Mouse (Mus musculus) neural tube, embryonic 12.5 days (tissue): Measurements from ENCODE around the gene Eif2b5. TPM values are rescaled to one million over a fixed set of nuclear protein-coding genes. Genes with fewer than 3 reads are reported as not detected.

Experiments used
- ATAC-seq: fragments of 200-750 bp; cut with Nextera tagmentation; 2 replicates; pipeline ENCODE4 v1.8.0; 2017; ENCODE audit warnings: low read depth, mild to moderate bottlenecking, moderate TSS enrichment, moderate library complexity; ENCODE audit not compliant: low FRiP score
- H3K27ac ChIP-seq: fragments of 300-500 bp; sonication (generic); 2 replicates; pipeline ENCODE4 v1.5.1; 2016
- H3K27me3 ChIP-seq: fragments of 300-500 bp; sonication (generic); replicated peaks from 2 replicates; pipeline ENCODE4 v1.6.1; 2016; ENCODE audit warnings: mild to moderate bottlenecking
- H3K36me3 ChIP-seq: fragments of 300-500 bp; sonication (generic); 2 replicates; pipeline ENCODE4 v1.6.1; 2016; ENCODE audit warnings: mild to moderate bottlenecking
- H3K4me1 ChIP-seq: fragments of 300-500 bp; sonication (generic); 2 replicates; pipeline ENCODE4 v1.6.1; 2016
- H3K4me2 ChIP-seq: fragments of 300-500 bp; sonication (generic); replicated peaks from 2 replicates; pipeline ENCODE4 v1.6.1; 2016; ENCODE audit warnings: mild to moderate bottlenecking
- H3K4me3 ChIP-seq: fragments of 300-500 bp; sonication (generic); 2 replicates; pipeline ENCODE4 v1.5.1; 2016
- H3K9ac ChIP-seq: fragments of 300-500 bp; sonication (generic); 2 replicates; pipeline ENCODE4 v1.6.1; 2016; ENCODE audit warnings: mild to moderate bottlenecking
- H3K9me3 ChIP-seq: fragments of 300-500 bp; sonication (generic); 2 replicates; pipeline ENCODE4 v1.6.1; 2016; ENCODE audit warnings: mild to moderate bottlenecking
- WGBS: fragments of 180-500 bp; shearing (Covaris S2); methylation state at CpG from one replicate; pipeline ENCODE4 v1.1.7; 2016; 5-methylcytosine and 5-hydroxymethylcytosine counted together
- polyA plus RNA-seq: library from polyadenylated mRNA; unstranded; fragments of >200 nt; fragmentation: Nextera tagmentation; extraction: Ambion mirVana; gene quantifications from 2 replicates; pipeline ENCODE4 v1.2.1, GENCODE M21; 2016

Gene Eif2b5
- polyA plus RNA-seq, 1 experiment from 2014 or later, result 121 TPM

- Histone ChIP-seq H3K9ac (no peak overlapping the region), H3K36me3 (peaks cover 86% of the 10 kb centered on the region), H3K27ac (no peak overlapping the region), H3K4me2 (no peak overlapping the region), H3K4me3 (no peak overlapping the region), H3K9me3 (no peaks in the 10 kb centered on the region), H3K4me1 (peaks cover 9% of the 10 kb centered on the region), H3K27me3 (no peaks in the 10 kb centered on the region)
- ATAC-seq, result no peak
- WGBS, result 84% methylated on average over 10 of the region's 10 CpGs
Measured at GRCm38 (mm10) chr16:20523886-20524285, 25.3 kb downstream of the Eif2b5 start.

GRCm38 (mm10) chr16:20528779-20529178, 30.2 kb downstream of the Eif2b5 start:
- Histone ChIP-seq H3K9ac (no peak overlapping the region), H3K4me1 (no peaks in the 10 kb centered on the region), H3K9me3 (no peaks in the 10 kb centered on the region), H3K27me3 (no peaks in the 10 kb centered on the region), H3K4me3 (no peak overlapping the region), H3K4me2 (no peak overlapping the region), H3K36me3 (peaks cover 96% of the 10 kb centered on the region), H3K27ac (no peak overlapping the region)
- WGBS, result 91% methylated on average over 5 of the region's 5 CpGs
- ATAC-seq, result no peak

- Histone ChIP-seq H3K27ac (no peak overlapping the region), H3K4me3 (no peak overlapping the region), H3K36me3 (peaks cover 90% of the 10 kb centered on the region), H3K4me2 (no peak overlapping the region), H3K9me3 (no peaks in the 10 kb centered on the region), H3K9ac (no peak overlapping the region), H3K27me3 (no peaks in the 10 kb centered on the region), H3K4me1 (no peaks in the 10 kb centered on the region)
- ATAC-seq, result no peak
- 86% methylated on average over 1 of the region's 1 CpGs for WGBS
Measured at GRCm38 (mm10) chr16:20529375-20529774, 30.8 kb downstream of the Eif2b5 start.

- no peak overlapping the region for H3K9ac ChIP-seq
- no peak overlapping the region for H3K27ac ChIP-seq
- H3K36me3 ChIP-seq, result peaks cover 77% of the 10 kb centered on the region
- ATAC-seq, result no peak
- H3K4me2 ChIP-seq, result no peak overlapping the region
- 96% methylated on average over 20 of the region's 20 CpGs for WGBS
- H3K4me3 ChIP-seq, result no peak overlapping the region
- H3K4me1 ChIP-seq, result 0 out of 2 replicates have a peak, but pooled peaks cover 2% of the 10 kb centered on the region
- no peaks in the 10 kb centered on the region for H3K9me3 ChIP-seq
- H3K27me3 ChIP-seq, result no peaks in the 10 kb centered on the region
Measured at GRCm38 (mm10) chr16:20530941-20531340, 32.3 kb downstream of the Eif2b5 start.

DNA sequence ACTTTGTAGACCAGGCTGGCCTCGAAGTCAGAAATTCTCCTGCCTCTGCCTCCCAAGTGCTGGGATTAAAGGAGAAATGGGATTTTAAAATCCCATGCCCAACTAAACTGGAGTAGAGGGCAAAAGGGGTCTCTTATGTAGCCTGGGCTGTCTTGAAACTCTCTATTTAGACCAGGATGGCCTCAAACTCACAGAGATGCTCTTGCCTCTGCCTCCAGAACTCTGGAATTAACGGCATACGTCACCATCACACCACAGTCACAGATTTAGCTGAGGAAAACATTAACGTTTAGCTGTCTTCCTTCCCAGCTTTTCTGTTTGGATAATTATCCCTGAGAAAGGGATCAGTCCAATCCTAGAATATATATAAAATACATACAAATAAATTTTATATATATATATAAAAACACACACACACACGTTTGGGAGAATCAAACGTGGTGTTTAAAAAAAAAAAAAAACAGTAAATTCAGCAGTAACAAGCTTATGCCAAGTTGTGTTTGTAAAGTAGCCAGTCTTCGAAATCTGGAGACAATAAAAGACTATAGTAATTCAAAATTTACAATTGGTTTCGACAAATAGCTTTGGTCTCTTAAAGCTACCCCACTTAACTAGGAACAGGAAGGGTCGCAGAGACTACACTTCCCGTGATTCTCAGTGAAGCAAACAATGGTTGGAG, 36.1 kb downstream of the Eif2b5 start:
- Histone ChIP-seq H3K9ac (no peak overlapping the region), H3K36me3 (peaks cover 59% of the 10 kb centered on the region), H3K4me1 (peaks cover 28% of the 10 kb centered on the region), H3K27me3 (no peaks in the 10 kb centered on the region), H3K4me2 (0 out of 2 replicates have a peak overlapping the region, but pooled peaks have one; percentile 66), H3K9me3 (no peaks in the 10 kb centered on the region), H3K4me3 (peak overlapping the region; percentile 89; the same call in 1 of the 2 replicates), H3K27ac (no peak overlapping the region)
- 51% methylated on average over 10 of the region's 10 CpGs for WGBS
- no peak for ATAC-seq

DNA sequence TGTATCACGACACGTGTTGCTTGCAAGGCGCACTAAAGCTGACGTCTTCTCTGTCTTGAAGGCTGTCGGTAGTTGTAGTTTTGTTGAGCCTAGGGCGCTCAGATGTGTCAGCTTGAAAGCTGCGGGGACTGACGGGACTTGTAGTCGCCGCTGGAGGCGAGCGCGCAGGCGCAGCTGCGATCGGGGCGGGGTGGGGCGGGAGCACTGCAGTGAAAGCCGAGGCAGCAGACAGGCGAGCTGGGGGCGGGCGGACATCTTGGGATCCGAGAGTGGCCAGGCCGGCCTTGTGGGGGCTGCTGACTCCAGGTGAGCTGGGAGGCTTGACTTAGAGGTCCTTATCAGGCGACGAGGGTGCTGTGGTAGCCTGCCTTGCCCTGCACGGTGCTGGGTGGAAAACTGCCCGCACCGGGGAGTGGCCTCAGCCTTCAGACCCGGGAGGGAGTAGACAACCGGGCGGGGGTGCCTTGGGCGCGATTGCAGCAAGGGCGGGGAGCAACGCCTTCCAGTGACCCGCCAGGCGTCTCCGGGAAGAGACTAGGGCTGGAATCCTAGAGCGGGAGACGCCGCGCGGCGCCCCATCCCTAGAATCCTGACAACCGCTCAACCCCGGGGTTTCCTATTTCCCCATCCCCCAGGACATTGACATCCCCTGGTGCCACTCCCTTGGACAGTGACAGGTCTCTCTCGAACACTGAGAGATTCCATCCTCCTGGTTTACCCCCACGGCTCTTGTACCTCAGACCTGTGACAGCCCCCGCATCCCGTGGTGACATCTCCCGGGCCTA, 36.9 kb downstream of the Eif2b5 start, which contains the start of gene Ap2m1:
Ap2m1 (plus strand) TSS at position 183 of the 785 bp plus-strand sequence.
- Histone ChIP-seq H3K27me3 (no peaks in the 10 kb centered on the region), H3K27ac (peak within 1 kb of the TSS; percentile 74), H3K36me3 (peaks cover 59% of the 10 kb centered on the region), H3K4me3 (peak within 1 kb of the TSS; percentile 89), H3K9me3 (no peaks in the 10 kb centered on the region), H3K4me1 (peaks cover 28% of the 10 kb centered on the region), H3K9ac (peak within 1 kb of the TSS; percentile 93), H3K4me2 (peak within 1 kb of the TSS; percentile 66)
- WGBS, result under 1% methylated on average over 52 of the region's 52 CpGs
- peak; percentile 97 for ATAC-seq

GRCm38 (mm10) chr16:20536081-20536665, 37.6 kb downstream of the Eif2b5 start:
- Histone ChIP-seq H3K27ac (no peak overlapping the region), H3K36me3 (peaks cover 59% of the 10 kb centered on the region)
- WGBS, result 39% methylated on average over 9 of the region's 9 CpGs

GRCm38 (mm10) chr16:20537071-20537471, 38.5 kb downstream of the Eif2b5 start:
- Histone ChIP-seq H3K9me3 (no peaks in the 10 kb centered on the region), H3K4me1 (peaks cover 28% of the 10 kb centered on the region), H3K27me3 (no peaks in the 10 kb centered on the region), H3K4me2 (peak overlapping the region; percentile 66), H3K36me3 (peaks cover 59% of the 10 kb centered on the region), H3K9ac (peak overlapping the region; percentile 46), H3K4me3 (peak overlapping the region; percentile 89), H3K27ac (no peak overlapping the region)
- ATAC-seq, result no peak
- WGBS, result 38% methylated on average over 5 of the region's 5 CpGs

More at GRCm38 (mm10) chr16:20536081-20536665, 37.6 kb downstream of the Eif2b5 start:
- no peak for ATAC-seq
- H3K4me3 ChIP-seq, result peak overlapping the region; percentile 89
- H3K9ac ChIP-seq, result peak overlapping the region; percentile 93
- H3K4me1 ChIP-seq, result peaks cover 28% of the 10 kb centered on the region
- peak overlapping the region; percentile 66 for H3K4me2 ChIP-seq
- H3K9me3 ChIP-seq, result no peaks in the 10 kb centered on the region
- H3K27me3 ChIP-seq, result no peaks in the 10 kb centered on the region

DNA sequence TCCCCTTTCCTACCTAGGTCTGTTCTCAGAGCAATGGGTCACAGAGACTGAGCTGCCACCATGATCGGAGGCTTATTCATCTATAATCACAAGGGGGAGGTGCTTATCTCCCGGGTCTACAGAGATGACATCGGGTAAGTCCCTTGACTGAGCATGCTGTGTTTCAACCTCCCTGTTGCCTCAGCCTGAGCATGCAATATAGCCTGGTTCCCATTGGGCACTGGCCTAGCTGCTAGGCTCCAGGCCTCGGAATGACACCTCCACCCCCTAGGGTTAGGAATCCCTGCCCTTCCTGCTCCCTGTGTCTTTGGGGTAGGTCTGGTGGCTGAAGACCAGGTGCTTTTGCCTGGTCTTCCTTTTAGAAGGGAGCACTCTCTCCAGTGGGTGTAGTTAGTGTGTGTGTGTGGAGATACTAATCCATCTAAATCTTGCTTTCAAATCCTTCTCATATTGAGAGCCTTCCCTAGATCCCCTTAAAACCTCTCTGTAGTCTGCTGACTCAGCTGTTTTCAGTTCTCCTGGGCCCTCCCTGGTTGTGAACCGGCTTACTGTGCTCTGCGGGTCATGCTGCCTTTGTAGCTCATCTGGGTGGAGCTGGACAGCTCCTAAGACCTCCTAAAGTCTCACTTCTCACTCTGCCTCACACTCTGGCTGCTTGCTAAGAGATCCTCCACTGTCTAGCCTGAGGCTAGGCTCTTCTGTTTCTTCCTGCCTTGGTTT, 39.1 kb downstream of the Eif2b5 start:
- Histone ChIP-seq H3K4me1 (peaks cover 28% of the 10 kb centered on the region), H3K4me2 (peak overlapping the region; percentile 66), H3K4me3 (no peak overlapping the region), H3K27me3 (no peaks in the 10 kb centered on the region), H3K9ac (peak overlapping the region; percentile 46; the same call in 1 of the 2 replicates), H3K9me3 (no peaks in the 10 kb centered on the region), H3K36me3 (peaks cover 60% of the 10 kb centered on the region), H3K27ac (no peak overlapping the region)
- no peak for ATAC-seq
- WGBS, result 58% methylated on average over 6 of the region's 6 CpGs

DNA sequence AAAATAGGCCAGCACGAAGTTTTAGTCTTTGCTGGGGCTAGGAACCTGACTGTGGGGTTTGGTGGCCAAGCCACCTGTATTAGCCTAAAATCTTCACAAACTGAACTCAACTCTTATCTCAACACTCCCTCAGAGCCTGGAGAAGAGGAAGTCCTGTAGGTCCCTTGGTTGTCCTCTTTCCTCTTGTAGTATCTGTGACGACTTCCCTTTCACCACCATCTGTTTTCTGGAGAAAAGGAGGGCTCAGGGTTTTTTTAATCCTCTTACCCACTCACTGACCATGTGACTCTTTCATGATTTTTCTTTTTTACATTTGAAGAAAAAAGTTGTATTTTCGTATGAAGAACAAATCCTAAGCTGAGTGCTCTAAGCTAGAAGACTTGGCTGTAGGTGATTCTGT, 41.0 kb downstream of the Eif2b5 start:
- Histone ChIP-seq H3K9ac (no peak overlapping the region), H3K4me1 (peaks cover 28% of the 10 kb centered on the region), H3K36me3 (peaks cover 65% of the 10 kb centered on the region), H3K27ac (no peak overlapping the region), H3K4me2 (no peak overlapping the region), H3K9me3 (no peaks in the 10 kb centered on the region), H3K4me3 (no peak overlapping the region), H3K27me3 (no peaks in the 10 kb centered on the region)
- ATAC-seq, result no peak
- WGBS, result 78% methylated on average over 3 of the region's 3 CpGs

DNA sequence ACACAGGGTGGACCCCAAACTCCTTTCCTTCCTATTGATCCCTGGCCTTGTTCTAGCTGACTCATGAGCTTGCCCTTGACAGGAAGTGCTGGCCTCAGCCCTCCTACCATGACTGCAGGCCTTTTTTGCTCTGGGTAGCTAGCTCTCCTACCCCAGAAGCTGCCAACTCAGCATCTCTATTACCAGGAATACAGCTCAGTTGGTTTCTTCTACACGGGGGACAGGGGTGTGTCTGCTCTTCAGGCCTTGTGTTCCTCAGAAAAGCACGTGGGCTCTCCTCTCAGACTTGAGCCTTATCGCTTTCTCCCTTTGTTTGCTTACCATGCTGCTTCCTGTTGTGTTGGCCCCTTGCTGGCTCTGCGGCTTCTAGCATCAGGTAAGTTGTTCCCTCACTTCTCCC, 41.8 kb downstream of the Eif2b5 start:
- peaks cover 72% of the 10 kb centered on the region for H3K36me3 ChIP-seq
- no peak for ATAC-seq
- H3K27ac ChIP-seq, result no peak overlapping the region
- H3K4me3 ChIP-seq, result no peak overlapping the region
- H3K4me2 ChIP-seq, result no peak overlapping the region
- no peaks in the 10 kb centered on the region for H3K27me3 ChIP-seq
- H3K9ac ChIP-seq, result no peak overlapping the region
- WGBS, result 91% methylated on average over 4 of the region's 4 CpGs
- H3K9me3 ChIP-seq, result no peaks in the 10 kb centered on the region
- H3K4me1 ChIP-seq, result peaks cover 28% of the 10 kb centered on the region

DNA sequence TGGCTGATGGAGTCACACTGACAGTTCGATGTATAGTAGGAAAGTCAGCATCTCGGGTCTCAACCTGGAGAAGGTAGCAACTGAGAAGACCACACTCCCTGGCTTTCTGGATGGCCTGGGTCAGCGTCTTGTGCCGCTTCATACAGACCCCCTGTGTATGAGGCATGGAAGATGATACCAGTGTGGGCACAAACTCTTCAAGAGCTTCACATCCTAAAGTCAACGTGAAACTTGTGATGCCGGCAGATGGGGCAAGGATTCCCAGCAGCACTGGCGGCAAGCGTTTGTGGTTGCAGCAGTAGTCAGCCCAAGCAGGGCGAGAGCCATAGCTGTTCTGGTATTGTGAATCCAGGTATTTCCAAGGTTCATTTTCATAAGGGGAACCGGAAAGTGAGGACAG, 47.1 kb downstream of the Eif2b5 start:
- Histone ChIP-seq H3K9me3 (no peaks in the 10 kb centered on the region), H3K4me1 (peaks cover 17% of the 10 kb centered on the region), H3K27me3 (no peaks in the 10 kb centered on the region), H3K36me3 (peaks cover 56% of the 10 kb centered on the region), H3K4me3 (no peak overlapping the region), H3K27ac (no peak overlapping the region), H3K9ac (no peak overlapping the region), H3K4me2 (no peak overlapping the region)
- WGBS, result 94% methylated on average over 10 of the region's 10 CpGs
- no peak for ATAC-seq
